Mouse (Mus musculus): Measurements from ENCODE around the gene Tlr5. TPM values are rescaled to one million over a fixed set of nuclear protein-coding genes. Genes with fewer than 3 reads are reported as not detected.
A peak's percentile ranks its signal among the peaks of the same experiment; 100 is the strongest.

The Tlr5 gene
- polyA plus RNA-seq, 1 experiment: 1.5 TPM

GRCm38 (mm10) chr1:182987801-182988200, 33.2 kb downstream of the Tlr5 start:
- Histone ChIP-seq H3K27me3 (ENCODE audit: control insufficient read depth, insufficient read depth, low read length, poor library complexity, severe bottlenecking) (no peaks in the 10 kb centered on the region), H3K4me1 (ENCODE audit: control insufficient read depth, insufficient read depth, low read length) (no peaks in the 10 kb centered on the region), H3K27ac (ENCODE audit: insufficient read depth, low read length) (no peak overlapping the region), H3K9me3 (replicated peaks; ENCODE audit: control insufficient read depth, insufficient read depth, low read length, poor library complexity, severe bottlenecking) (no peaks in the 10 kb centered on the region), H3K36me3 (ENCODE audit: control insufficient read depth, insufficient read depth, low read length, poor library complexity, severe bottlenecking) (no peaks in the 10 kb centered on the region), H3K4me3 (ENCODE audit: low read depth, low read length) (no peak overlapping the region), H3K9ac (ENCODE audit: low read depth, poor library complexity, severe bottlenecking) (no peak overlapping the region)
- TF ChIP-seq CTCF (IDR thresholded peaks at IDR 0.05; ENCODE audit: low read depth, low read length): no peak
- no peak for TF ChIP-seq POLR2A (IDR thresholded peaks at IDR 0.05; ENCODE audit: insufficient read depth, low read length)

- Histone ChIP-seq H3K9me3 (replicated peaks; ENCODE audit: control insufficient read depth, insufficient read depth, low read length, poor library complexity, severe bottlenecking) (no peaks in the 10 kb centered on the region), H3K27me3 (ENCODE audit: control insufficient read depth, insufficient read depth, low read length, poor library complexity, severe bottlenecking) (no peaks in the 10 kb centered on the region), H3K4me1 (ENCODE audit: control insufficient read depth, insufficient read depth, low read length) (no peaks in the 10 kb centered on the region), H3K36me3 (ENCODE audit: control insufficient read depth, insufficient read depth, low read length, poor library complexity, severe bottlenecking) (no peaks in the 10 kb centered on the region), H3K9ac (ENCODE audit: low read depth, poor library complexity, severe bottlenecking) (no peak overlapping the region), H3K27ac (ENCODE audit: insufficient read depth, low read length) (no peak overlapping the region), H3K4me3 (ENCODE audit: low read depth, low read length) (no peak overlapping the region)
- TF ChIP-seq CTCF (IDR thresholded peaks at IDR 0.05; ENCODE audit: low read depth, low read length) (no peak), POLR2A (IDR thresholded peaks at IDR 0.05; ENCODE audit: insufficient read depth, low read length) (no peak), EP300 (IDR thresholded peaks at IDR 0.05; ENCODE audit: insufficient read depth, low read depth, low read length) (no peak)
These were observed 34.1 kb downstream of the Tlr5 start for GRCm38 (mm10) chr1:182988646-182989045.

GRCm38 (mm10) chr1:182990092-182990762, 35.6 kb downstream of the Tlr5 start:
- no peak for TF ChIP-seq EP300 (IDR thresholded peaks at IDR 0.05; ENCODE audit: insufficient read depth, low read depth, low read length)
- no peak for TF ChIP-seq CTCF (IDR thresholded peaks at IDR 0.05; ENCODE audit: low read depth, low read length)
- TF ChIP-seq POLR2A (IDR thresholded peaks at IDR 0.05; ENCODE audit: insufficient read depth, low read length): no peak

GRCm38 (mm10) chr1:182991002-182991778, 36.6 kb downstream of the Tlr5 start:
- Histone ChIP-seq H3K4me1 (ENCODE audit: control insufficient read depth, insufficient read depth, low read length) (no peaks in the 10 kb centered on the region), H3K9ac (ENCODE audit: low read depth, poor library complexity, severe bottlenecking) (no peak overlapping the region), H3K9me3 (replicated peaks; ENCODE audit: control insufficient read depth, insufficient read depth, low read length, poor library complexity, severe bottlenecking) (no peaks in the 10 kb centered on the region), H3K27me3 (ENCODE audit: control insufficient read depth, insufficient read depth, low read length, poor library complexity, severe bottlenecking) (no peaks in the 10 kb centered on the region), H3K27ac (ENCODE audit: insufficient read depth, low read length) (no peak overlapping the region), H3K36me3 (ENCODE audit: control insufficient read depth, insufficient read depth, low read length, poor library complexity, severe bottlenecking) (no peaks in the 10 kb centered on the region), H3K4me3 (ENCODE audit: low read depth, low read length) (no peak overlapping the region)
- no peak for TF ChIP-seq POLR2A (IDR thresholded peaks at IDR 0.05; ENCODE audit: insufficient read depth, low read length)
- TF ChIP-seq CTCF (IDR thresholded peaks at IDR 0.05; ENCODE audit: low read depth, low read length): peak; percentile 80
- TF ChIP-seq EP300 (IDR thresholded peaks at IDR 0.05; ENCODE audit: insufficient read depth, low read depth, low read length): no peak

More at GRCm38 (mm10) chr1:182990092-182990762, 35.6 kb downstream of the Tlr5 start:
- Histone ChIP-seq H3K4me3 (ENCODE audit: low read depth, low read length) (no peak overlapping the region), H3K4me1 (ENCODE audit: control insufficient read depth, insufficient read depth, low read length) (no peaks in the 10 kb centered on the region), H3K9me3 (replicated peaks; ENCODE audit: control insufficient read depth, insufficient read depth, low read length, poor library complexity, severe bottlenecking) (no peaks in the 10 kb centered on the region), H3K36me3 (ENCODE audit: control insufficient read depth, insufficient read depth, low read length, poor library complexity, severe bottlenecking) (no peaks in the 10 kb centered on the region), H3K27me3 (ENCODE audit: control insufficient read depth, insufficient read depth, low read length, poor library complexity, severe bottlenecking) (no peaks in the 10 kb centered on the region), H3K27ac (ENCODE audit: insufficient read depth, low read length) (no peak overlapping the region), H3K9ac (ENCODE audit: low read depth, poor library complexity, severe bottlenecking) (no peak overlapping the region)

Other genes starting within 250 kb of the Tlr5 start
- not detected in 2 replicates for gene Ccdc185, start 205.6 kb upstream of the Tlr5 start, polyA plus RNA-seq (2011; ENCODE audit: insufficient read depth, insufficient read length, low read depth, missing spikeins)
- gene Susd4, start 190.9 kb upstream of the Tlr5 start, polyA plus RNA-seq (2011; ENCODE audit: insufficient read depth, insufficient read length, low read depth, missing spikeins): 23.6 and 24.6 TPM in 2 replicates